Mouse (Mus musculus) myocyte (in vitro differentiated cells): Measurements from ENCODE around the gene Fbxo36.

Source experiments
- CEBPB ChIP-seq: IDR thresholded peaks from 2 replicates; pipeline ENCODE4 v1.6.1; 2011; ENCODE audit warnings: mild to moderate bottlenecking, moderate library complexity; ENCODE audit not compliant: poor library complexity, insufficient read depth, severe bottlenecking
- E2F4 ChIP-seq: IDR thresholded peaks from one replicate; pipeline ENCODE4 v1.6.1; 2011; ENCODE audit warnings: mild to moderate bottlenecking, control low read depth, moderate library complexity; ENCODE audit not compliant: insufficient read depth
- MAX ChIP-seq: IDR thresholded peaks from one replicate; pipeline ENCODE4 v1.6.1; 2011; ENCODE audit warnings: low read depth, mild to moderate bottlenecking, control low read depth
- MYOG ChIP-seq, 3 experiments: IDR thresholded peaks; one replicate each; pipeline ENCODE4 v1.6.1; 2011; ENCODE audit warnings: control low read depth in 2 of 3, low read depth in 2 of 3, mild to moderate bottlenecking in 2 of 3; ENCODE audit not compliant: insufficient read length in 2 of 3, control insufficient read depth in 1 of 3, insufficient read depth in 1 of 3
- POLR2A ChIP-seq: IDR thresholded peaks from one replicate; pipeline ENCODE4 v1.6.1; 2011; ENCODE audit warnings: low read depth, mild to moderate bottlenecking, control low read depth, moderate library complexity; ENCODE audit not compliant: insufficient read length
- POLR2AphosphoS2 ChIP-seq: IDR thresholded peaks from one replicate; pipeline ENCODE4 v1.6.1; 2011; ENCODE audit warnings: low read depth, control low read depth; ENCODE audit not compliant: insufficient read length
- TCF12 ChIP-seq: IDR thresholded peaks from one replicate; pipeline ENCODE4 v1.6.1; 2011; ENCODE audit warnings: mild to moderate bottlenecking, control low read depth; ENCODE audit not compliant: poor library complexity, insufficient read depth, severe bottlenecking
- USF1 ChIP-seq: IDR thresholded peaks from one replicate; pipeline ENCODE4 v1.6.1; 2011; ENCODE audit warnings: low read depth, mild to moderate bottlenecking, control low read depth, moderate library complexity

DNA sequence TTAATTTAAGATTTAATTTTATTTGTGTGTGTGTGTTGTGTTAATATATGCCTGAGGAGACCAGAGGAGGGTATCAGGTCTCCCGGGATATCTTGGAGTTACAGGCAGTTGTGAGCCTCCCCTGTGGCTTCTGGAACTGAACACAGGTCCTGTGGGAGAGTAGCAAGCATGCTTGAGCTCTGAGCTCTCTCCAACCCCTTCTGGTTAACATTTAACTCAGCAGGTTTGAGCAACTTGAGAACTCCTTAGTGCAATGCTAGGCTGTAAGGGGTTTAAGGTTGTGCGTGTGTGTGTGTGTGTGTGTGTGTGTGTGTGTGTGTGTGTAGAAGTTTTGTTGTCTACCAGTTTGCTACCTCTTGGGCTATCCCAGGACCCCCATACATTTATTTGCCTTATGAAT is 37.9 kb downstream of the Fbxo36 start:
- no peak for TF ChIP-seq POLR2A
- TF ChIP-seq MAX = no peak
- no peak for TF ChIP-seq POLR2AphosphoS2
- TF ChIP-seq MYOG (IDR thresholded peaks at IDR 0.05; ENCODE audit: control insufficient read depth in 1 of 3, insufficient read depth in 1 of 3, insufficient read length in 2 of 3, low read depth in 2 of 3) = no peak
- no peak for TF ChIP-seq TCF12
- no peak for TF ChIP-seq USF1
- TF ChIP-seq CEBPB = no peak
- no peak for TF ChIP-seq E2F4
